Mouse (Mus musculus) ovary, postnatal 36 days (tissue): ENCODE data around the gene Prkar2a.

Source experiments
- DNase-seq: peaks from one replicate; pipeline ENCODE4 v3.0.0; 2022; ENCODE audit warnings: low spot score, mixed read lengths

The Prkar2a gene

DNA sequence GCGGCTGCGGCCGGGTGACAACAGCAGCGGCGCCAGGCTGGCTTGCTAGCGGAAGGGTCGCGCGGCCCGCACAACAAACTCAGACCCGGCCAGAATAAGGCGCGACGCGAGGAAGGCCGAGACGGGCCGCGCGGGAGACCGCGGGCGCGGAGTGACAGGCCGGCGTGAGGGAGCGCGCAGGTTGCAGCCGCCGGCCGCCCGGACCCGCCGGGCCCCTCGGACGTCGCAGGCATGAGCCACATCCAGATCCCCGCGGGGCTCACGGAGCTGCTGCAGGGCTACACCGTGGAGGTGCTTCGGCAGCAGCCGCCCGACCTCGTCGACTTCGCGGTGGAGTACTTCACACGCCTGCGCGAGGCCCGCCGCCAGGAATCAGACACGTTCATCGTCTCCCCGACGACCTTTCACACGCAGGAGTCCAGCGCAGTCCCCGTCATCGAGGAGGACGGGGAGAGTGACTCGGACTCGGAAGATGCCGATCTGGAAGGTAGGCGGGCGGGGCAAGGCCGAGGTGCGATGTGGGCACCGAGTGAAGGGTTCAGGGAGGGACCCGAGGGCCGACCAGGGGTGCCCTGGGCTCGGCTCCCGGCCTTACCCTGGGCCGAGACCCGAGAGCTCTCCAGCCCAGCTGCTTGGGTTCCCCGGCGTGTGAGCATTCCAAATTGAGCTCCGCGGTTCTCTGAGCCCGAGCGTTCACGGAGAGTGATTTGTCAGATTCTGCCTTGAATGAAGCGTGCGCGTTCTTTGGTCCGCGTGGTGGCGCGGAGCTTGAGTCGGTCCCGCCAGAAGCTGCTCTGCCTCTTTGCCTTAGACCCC lies 3.3 kb downstream of the Prkar2a start:
- peak; percentile 61 for DNase-seq

DNA sequence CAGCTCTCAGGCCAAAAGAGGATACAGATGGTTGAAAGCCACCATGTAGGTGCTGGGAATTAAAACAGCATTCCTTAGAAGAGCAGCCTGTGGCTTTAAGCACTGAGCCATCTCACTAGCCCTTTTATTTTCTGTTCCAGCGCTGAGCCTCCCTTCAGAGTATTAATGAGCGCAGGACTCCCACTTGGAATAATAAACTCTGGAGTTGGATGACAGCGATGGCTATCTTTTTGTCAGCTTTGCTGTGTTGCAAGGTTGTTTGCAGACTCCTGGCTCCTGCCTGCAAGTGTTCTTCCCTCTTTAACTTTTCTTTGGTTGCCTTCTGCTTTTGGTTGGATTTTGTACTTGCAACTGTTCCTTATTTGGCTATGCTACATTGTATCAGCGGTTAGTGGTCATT lies 4.8 kb downstream of the Prkar2a start:
- no peak for DNase-seq

DNA sequence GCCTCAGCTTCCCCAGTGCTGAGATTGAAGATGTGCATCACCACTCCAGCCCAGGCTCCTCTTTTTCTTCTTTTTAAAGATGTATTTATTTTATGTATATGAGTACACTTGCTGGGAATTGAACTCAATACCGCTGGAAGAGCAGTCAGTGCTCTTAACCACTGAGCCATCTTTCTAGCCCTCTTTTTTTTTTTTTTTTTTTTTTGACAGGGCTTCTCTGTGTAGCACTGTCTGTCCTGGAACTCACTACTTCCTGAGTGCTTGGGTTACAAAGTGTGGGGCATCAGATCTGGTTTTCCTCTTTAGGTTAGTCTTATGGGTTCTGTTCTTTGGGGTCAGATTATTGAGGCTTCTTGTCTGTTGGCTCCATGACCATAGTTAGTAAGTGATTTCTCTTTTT lies 5.4 kb downstream of the Prkar2a start:
- DNase-seq = no peak

DNA sequence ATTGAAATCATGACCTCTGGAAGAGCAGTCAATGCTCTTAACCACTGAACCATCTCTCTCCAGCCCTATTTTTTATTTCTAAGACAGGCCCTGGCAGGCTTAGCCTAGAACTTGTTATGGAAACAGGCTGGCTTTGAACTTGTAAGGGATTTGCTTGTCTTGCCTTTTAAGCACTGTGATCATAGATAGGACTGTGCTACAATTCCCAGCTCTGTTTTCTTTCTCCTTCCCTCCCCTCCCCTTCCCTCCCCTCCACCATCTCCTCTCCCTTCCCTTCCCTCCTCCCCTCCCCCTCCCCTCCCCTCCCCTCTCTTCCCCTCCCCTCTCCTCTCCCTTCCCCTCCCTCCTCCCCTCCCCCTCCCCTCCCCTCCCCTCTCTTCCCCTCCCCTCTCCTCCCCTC lies 13.4 kb downstream of the Prkar2a start:
- no peak for DNase-seq

DNA sequence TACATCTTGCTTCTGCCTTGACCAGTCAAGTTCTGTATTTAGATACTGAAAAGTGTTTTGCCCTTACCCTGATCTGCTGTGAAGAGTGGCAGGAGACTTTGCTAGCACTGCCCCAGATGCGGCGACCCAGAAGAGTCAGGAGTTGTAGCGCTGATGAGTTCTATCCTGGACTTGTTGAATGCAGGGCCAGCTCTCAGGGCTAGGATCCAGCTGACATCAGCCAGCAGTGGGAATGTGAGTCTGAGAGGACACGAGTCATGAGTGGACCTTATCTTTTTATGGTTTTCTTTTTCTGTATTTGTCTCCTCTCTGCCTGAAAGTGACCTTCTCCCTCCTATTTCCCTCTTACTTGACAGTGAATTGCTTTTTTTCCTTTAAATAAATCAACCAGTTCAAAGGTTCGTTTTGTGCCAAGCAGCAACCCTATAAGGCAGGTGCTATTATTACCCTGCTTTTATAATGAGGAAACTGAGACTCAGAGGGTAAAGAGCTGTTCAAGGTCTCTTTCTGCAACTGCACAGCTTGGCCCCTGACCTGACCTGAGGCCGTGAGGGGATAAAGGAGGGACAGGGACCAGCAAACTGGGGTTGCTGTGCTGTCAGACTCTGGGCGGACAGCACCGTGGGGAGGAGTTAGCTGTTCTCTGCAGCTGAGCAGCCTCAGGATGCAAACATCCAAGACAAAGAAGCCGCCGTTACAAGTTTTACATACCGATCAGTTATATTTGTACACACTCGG lies 14.4 kb downstream of the Prkar2a start:
- DNase-seq = no peak

DNA sequence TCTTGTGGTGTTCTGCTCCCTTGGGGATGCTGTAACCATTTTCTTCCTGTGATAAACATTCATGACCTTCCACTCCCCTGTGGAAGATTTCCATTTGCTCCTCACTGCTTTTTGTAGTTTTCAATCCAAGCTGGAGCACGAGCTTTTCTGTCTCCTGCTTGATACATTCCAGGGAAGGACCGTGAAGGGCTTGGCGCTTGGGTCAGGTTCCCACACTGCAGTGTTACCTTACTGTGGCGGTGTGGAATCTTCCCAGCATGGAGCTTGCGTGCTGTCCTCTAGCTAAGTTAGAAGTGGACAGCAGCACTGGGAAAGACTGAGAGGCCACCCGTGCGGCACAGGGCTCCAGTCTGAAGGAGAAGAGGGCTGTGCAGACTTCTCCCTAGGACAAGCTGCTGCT lies 15.5 kb downstream of the Prkar2a start:
- no peak for DNase-seq

DNA sequence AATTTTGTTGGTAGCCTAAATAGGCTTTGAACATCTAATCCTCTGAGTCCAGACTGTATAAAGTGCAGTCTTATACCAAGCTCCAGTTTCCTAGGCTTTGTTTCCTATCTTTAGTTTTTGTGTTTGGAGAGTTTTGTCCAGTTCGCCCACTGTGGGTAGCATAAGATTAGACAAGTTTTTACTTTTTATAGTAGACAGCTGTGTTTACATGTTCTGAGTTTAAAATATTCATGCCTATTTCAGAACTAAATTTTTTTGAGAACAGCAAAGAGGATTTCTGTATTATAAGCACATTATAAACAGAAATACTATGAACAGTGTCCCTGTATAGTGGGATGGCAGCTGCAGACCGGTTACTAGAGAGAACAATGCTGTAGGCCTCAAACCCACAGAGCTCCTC lies 18.1 kb downstream of the Prkar2a start:
- DNase-seq = no peak

DNA sequence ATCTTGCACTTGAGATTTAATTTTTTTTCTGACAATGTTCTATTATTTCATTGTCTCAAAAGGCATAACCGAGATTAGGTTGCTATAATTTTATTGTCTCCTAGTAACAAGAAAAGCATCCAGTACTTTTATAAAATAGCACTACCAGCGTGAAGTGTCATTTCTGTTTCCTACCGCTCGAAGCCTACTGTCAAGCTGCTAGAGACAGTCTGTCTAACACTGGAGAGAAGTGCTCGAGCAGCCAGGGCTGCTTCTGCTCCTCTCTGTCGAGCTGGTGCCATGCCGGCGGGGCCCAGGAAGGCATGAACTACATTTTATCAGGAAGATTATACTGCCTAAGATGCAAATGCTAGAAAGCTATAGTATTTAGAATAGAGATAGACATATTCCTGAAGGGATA lies 19.7 kb downstream of the Prkar2a start:
- no peak for DNase-seq

DNA sequence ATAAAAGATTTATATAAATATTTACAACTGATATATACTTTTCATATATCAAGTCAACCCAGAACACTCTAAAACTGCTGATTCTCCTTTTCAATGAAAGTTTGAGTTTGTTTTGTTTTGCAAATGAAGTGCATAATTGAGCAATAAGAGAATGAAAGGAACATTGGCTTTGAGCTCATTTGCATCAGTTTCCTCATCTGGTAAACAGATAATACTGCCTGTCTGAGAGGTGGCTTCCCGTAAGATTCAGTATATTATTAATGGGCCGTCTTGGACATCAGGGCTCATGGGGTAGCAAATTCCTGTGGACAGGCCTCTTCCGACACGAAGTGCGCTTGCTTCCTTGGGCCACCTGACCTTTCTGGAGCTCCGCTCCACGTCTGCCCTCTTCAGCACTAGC lies 21.7 kb downstream of the Prkar2a start:
- no peak for DNase-seq

DNA sequence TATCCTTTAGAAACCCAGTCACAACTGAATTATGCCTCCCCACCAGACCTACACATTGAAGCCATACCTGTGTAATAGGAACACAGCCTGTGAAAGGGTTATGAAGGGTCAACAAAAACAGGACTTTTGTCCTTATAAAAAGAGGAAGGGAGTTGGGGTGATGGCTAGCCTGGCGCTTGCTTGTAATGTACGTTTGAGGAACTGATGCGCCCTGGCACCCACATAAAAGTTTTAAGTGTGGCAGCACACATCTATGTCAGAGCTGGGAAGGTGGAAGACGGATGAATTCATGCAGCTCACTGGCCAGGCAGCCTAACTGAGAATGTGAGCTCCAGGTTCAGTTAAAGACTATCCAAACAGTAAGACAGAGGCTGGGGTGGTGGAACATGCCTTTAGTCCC lies 27.1 kb downstream of the Prkar2a start:
- no peak for DNase-seq

DNA sequence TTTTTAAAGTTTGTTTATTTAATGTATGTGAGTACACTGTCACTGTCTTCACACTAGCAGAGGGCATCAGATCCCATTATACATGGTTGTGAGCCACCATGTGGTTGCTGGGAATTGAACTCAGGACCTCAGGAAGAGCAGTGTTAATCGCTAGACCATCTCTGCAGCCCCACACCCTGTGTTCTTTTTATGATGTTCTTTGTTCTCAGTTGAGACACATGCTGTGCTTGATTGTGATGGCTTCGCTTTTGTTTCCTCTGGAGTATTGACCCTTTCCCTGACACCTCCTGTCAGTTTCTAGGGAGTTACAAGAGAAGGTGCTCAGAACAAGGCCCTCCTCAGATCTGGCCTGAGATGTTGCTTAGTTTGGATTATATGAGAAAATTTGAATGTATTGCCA lies 34.6 kb downstream of the Prkar2a start:
- no peak for DNase-seq

DNA sequence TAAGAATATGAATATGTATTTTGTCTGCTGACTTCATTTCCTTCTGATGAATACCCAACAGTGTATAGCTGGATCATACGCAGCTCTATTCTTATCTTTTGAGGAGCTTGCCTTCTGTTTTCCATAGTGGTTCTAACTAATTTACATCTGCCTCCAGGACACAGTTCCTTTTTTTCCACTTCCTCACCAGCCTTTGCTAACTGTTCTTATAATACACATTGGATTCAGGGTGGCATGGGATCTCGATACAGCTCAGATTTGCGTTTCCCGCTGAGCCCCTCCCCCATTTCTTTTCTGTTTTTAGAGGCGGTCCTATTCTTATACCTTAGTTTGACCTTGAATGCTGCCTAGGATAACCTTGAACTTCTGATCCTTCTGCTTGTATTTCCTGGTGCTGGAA lies 37.0 kb downstream of the Prkar2a start:
- no peak for DNase-seq

DNA sequence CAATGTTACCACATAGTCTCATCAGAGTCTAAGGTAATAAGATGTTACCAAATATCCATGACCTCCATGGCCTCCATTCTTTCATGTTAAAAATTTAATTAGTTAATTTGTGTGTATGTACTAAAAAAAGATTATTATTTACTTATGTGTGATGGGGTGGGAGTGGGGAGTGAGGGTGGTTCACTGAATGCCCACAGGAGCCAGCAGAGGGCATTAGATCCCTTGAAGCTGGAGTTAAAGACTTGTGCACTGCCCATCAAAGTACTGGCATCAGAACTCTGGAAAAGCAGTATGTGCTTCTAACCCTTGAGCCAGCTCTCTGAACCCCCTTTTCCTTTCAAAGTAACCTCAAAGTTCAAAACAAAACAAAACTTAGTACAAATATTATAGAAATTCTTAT lies 39.9 kb downstream of the Prkar2a start:
- no peak for DNase-seq

DNA sequence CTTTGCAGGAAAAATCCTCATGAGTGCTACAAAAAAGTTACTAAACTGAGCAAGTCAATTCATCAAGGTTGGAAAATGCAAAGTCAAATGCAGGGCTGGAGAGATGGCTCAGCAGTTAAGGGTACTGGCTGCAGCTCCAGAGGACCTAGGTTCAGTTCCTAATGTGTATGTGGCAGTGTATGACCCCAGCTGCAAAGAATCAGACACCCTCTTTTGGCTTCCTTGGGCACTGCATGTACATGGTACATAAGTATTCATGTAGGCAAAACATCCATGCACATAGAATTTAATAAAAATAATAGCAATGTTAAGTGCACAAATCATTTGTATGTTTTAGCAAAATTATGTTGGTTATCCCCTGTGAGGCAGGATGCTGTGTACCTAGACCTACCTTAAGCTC lies 43.3 kb downstream of the Prkar2a start:
- DNase-seq = no peak

DNA sequence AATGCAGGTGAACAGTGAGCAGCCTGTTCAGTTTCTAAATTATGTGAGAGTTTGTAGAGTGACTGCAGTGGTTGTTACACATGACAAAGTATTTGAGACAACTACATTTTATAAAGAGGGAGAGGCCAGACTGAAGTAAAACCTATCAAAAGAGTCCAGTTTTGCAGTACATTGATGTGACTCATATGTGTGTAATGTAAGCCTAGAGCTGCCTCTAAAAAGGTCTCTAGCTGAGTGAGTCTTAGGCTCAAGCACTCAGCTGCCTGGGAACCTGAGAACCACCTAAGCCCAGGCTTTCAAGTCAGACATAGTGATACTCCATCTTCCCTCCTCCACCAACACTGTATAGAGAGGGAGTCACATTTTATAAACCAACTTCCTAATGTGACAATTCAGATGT lies 45.5 kb downstream of the Prkar2a start:
- no peak for DNase-seq

DNA sequence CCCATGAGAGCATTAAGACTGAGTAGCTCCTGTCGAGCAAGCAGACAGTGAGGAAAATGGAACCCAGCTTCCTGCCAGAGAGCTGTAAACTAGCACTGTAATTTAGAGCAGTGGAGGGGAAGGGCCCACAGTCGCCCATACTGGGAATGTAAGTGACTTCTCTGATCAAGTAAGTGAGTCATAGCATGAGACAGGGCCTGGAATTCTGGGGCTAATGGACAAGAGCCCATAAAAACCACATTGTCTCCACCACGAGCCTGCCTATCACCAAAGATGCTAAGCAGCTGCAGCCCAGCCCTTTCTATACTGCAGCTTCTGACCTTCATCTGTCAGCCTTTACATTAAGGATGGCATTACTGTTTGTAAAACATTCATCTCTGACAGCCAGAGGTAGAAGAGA lies 50.1 kb downstream of the Prkar2a start:
- no peak for DNase-seq

DNA sequence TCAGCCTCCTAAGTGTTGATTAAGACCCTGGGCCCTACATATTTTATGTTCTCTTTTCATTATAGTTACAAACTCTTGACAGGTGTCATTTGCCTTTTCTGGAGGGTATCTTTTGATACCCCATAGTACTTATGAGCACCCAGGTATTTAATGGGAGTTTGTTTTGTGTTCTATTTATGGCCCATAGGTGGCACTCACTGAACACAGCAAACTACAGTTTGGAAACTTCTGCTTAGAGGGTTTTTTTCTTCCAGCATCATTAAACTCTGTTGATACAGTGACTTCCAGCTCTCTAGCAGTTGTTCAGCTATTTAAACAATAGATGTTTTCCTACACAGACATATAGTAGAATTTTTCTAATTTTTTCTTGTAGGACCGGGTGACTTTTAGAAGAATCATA lies 50.9 kb downstream of the Prkar2a start:
- no peak for DNase-seq

DNA sequence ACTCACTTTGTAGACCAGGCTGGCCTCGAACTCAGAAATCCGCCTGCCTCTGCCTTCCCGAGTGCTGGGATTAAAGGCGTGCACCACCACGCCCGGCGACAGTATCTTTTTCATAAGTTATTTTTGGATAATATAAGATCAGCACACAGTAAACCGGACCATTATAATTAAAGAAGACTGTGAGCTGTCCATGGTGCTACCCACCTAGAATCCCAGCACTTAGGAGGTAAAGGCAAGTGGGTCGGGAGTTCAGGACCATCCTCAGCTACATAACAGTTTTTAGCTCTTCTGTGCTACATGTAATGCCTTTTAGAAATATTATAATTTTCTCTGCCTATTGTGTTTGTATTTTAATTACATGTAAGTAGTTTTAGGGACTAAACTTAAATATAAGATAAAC lies 52.9 kb downstream of the Prkar2a start:
- no peak for DNase-seq

DNA sequence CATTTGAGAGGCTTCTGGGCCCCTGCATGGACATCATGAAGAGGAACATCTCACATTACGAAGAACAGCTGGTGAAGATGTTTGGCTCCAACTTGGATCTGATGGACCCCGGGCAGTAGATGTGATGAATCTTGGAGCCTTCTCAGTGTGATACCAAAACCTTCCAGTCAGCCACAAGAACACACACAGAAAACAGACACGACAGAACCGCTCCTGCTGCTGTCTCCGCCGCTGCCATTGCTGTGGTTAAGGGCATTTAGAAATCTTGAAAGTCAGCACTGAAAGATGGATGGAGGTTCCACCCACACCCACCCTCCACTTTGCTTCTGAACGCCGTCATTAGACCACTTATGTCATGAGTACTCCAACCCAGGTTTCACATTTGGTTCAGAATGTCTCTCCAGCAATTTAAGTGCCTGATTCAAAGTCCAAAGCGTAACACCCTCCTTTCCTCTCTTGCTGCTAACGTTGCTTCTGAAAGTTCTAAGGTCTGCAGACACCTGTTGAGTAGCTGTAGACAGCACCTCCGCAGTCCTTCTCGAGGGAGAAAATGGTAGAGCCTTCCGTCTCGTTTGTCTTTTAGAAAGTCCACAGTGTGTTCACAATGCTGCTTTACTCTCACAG lies 57.9 kb downstream of the Prkar2a start:
- DNase-seq = no peak

DNA sequence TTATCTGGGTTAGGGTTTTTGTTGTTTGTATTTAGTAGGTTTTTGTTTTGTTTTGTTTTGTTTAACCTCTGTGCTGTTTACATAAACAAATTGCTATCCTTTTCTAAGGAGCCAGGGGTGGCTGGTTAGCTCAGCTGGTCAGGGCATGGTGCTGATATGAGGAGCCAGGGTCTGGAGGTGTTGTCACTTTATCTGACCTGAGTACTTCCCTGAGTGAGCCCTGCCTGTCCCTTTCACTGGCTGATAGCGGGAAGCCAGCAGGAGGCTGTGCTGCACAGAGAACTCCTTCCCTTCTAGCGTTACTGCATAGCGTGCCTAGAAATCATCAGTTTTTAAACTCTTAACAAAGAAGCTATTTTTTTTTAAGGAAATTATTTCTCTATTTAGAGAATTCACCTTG lies 58.6 kb downstream of the Prkar2a start:
- no peak for DNase-seq

DNA sequence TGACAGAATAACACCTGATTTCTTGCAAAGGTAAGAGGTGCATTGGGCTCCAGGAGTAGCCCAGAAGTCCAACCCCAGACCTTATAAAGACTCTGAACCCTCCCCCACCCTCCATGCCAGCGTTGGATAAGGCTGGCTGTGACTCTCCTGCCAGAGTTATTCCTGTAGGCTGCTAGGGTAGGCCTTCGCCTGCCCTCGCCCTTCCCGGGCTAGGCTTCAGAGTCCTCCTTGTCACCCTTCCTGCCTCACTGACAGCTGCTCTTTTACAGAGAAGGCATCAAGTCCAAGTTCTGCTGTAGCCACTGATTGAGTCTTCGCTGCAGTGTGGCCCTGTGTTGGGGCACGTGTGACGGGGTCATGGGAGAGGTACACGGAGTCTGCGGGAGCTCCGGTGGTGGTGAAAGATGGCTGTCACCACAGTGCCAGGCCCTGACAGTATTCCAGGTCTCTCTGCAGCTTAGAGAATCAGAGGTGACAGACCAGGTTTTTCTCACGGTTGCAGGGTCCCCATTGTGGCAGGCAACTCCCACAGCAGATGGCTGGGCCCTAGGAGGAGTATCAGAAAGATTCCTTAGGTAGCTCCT lies 59.6 kb downstream of the Prkar2a start:
- no peak for DNase-seq

DNA sequence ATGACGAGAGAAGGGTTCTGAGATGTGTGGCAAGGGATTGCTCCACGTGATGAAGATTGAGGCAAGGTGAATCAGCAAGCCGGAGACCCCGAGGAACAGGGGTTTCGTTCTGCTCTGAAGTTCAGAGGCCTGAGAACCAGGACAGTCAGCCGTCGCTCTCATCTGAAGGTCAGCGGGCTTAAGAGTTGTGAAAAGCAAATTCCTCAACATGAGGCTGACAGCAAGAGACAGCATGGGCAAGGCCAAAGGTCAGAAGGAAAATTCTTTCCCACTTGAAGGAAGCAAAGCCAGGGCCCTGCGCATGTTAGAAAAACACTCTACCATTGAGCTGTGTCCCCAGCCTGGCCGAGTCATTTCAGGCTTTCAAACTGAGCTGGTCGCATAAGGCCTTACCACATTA lies 61.5 kb downstream of the Prkar2a start:
- no peak for DNase-seq
